Mouse (Mus musculus) heart, adult 11 months (tissue): Measurements from ENCODE around the gene Cxcl14.

Experiments
- DNase-seq: peaks from one replicate; pipeline ENCODE4 v3.0.0; 2022

Gene Cxcl14

GRCm38 (mm10) chr13:56288601-56289000, 7.8 kb downstream of the Cxcl14 start:
- DNase-seq, result no peak

- no peak for DNase-seq
These were observed 9.3 kb downstream of the Cxcl14 start for GRCm38 (mm10) chr13:56287091-56287490.

- no peak for DNase-seq
These were observed 13.0 kb downstream of the Cxcl14 start for GRCm38 (mm10) chr13:56283321-56283720.

- DNase-seq, result no peak
These were observed 16.0 kb downstream of the Cxcl14 start for GRCm38 (mm10) chr13:56280356-56280755.

- no peak for DNase-seq
These were observed 16.9 kb downstream of the Cxcl14 start for GRCm38 (mm10) chr13:56279439-56279838.

GRCm38 (mm10) chr13:56275171-56275570, 21.2 kb downstream of the Cxcl14 start:
- DNase-seq, result no peak

GRCm38 (mm10) chr13:56270124-56270523, 26.2 kb downstream of the Cxcl14 start:
- DNase-seq, result no peak

GRCm38 (mm10) chr13:56267396-56267795, 29.0 kb downstream of the Cxcl14 start:
- DNase-seq, result no peak

- no peak for DNase-seq
These were observed 29.9 kb downstream of the Cxcl14 start for GRCm38 (mm10) chr13:56266435-56266834.

GRCm38 (mm10) chr13:56265661-56266060, 30.7 kb downstream of the Cxcl14 start:
- DNase-seq, result no peak

GRCm38 (mm10) chr13:56262269-56262668, 34.1 kb downstream of the Cxcl14 start:
- DNase-seq, result peak; percentile 90

- no peak for DNase-seq
These were observed 36.0 kb downstream of the Cxcl14 start for GRCm38 (mm10) chr13:56260344-56260780.

- no peak for DNase-seq
These were observed 36.5 kb downstream of the Cxcl14 start for GRCm38 (mm10) chr13:56259926-56260250.

GRCm38 (mm10) chr13:56259021-56259925, 37.1 kb downstream of the Cxcl14 start:
- no peak for DNase-seq

- no peak for DNase-seq
These were observed 37.9 kb downstream of the Cxcl14 start for GRCm38 (mm10) chr13:56258196-56259020.

GRCm38 (mm10) chr13:56257469-56258153, 38.7 kb downstream of the Cxcl14 start:
- no peak for DNase-seq

GRCm38 (mm10) chr13:56256716-56257299, 39.5 kb downstream of the Cxcl14 start:
- no peak for DNase-seq

GRCm38 (mm10) chr13:56253379-56253778, 43.0 kb downstream of the Cxcl14 start:
- DNase-seq, result no peak

- DNase-seq, result no peak
These were observed 43.6 kb downstream of the Cxcl14 start for GRCm38 (mm10) chr13:56252783-56253182.

GRCm38 (mm10) chr13:56251924-56252619, 44.3 kb downstream of the Cxcl14 start, which contains the start of gene Neurog1:
TSS of gene Neurog1 (minus strand) at chr13:56252163.
- DNase-seq, result no peak

GRCm38 (mm10) chr13:56251176-56251923, 45.0 kb downstream of the Cxcl14 start:
- no peak for DNase-seq
